9 mouse cellular contexts compared by ENCODE assay signal in the genomic region with DNA sequence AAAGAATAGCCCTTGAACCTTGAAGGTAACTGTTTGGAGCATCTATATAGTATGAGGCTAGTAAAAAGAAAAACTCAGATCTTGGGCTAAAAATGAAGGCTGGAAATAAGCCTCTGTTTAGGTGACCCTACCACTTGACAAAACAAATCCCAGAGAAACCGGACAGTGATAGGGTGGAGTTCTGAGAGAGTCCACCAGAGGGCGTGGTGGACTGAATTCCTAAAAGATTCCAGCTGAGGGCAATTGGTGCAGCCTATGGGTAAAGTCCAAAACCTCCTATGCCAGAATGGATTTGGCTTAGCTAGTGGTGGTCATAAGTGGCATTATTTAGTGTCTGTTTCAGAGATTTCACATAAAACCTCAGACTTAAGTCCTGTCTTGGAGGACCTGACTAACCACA. TPM values are rescaled to one million over a fixed set of nuclear protein-coding genes. Genes with fewer than 3 reads are reported as not detected.
DNase-seq lines count a peak whose midpoint lies in the region; ATAC-seq and TF ChIP-seq lines count a peak whose summit lies in the region.
"Had no signal": no experiment of that assay in that cellular context is flagged by ENCODE, and none has a peak within 500 bp of the region (broad histone marks: within the 10 kb centered on the region; RNA-seq: fewer than 3 reads in every experiment).

No protein-coding gene starts in this region.

- no peak for TF ChIP-seq POLR2A in bone marrow macrophage, adult 2 months (IDR thresholded peaks at IDR 0.05; ENCODE audit: borderline replicate concordance, low read depth, low read length)

- H3K36me3 ChIP-seq in forebrain, embryonic 10.5 days (replicated peaks): no peaks in the 10 kb centered on the region
- no peaks in the 10 kb centered on the region for H3K36me3 ChIP-seq in forebrain, embryonic 13.5 days (ENCODE audit: poor library complexity, severe bottlenecking)
- no peaks in the 10 kb centered on the region for H3K36me3 ChIP-seq in midbrain, embryonic 11.5 days (ENCODE audit: control insufficient read depth, insufficient read depth, low read length)
- H3K36me3 ChIP-seq in midbrain, embryonic 13.5 days: no peaks in the 10 kb centered on the region

- no peak overlapping the region for H3K4me3 ChIP-seq in forebrain, embryonic 10.5 days
- H3K4me3 ChIP-seq in forebrain, embryonic 13.5 days: no peak overlapping the region
- no peak overlapping the region for H3K4me3 ChIP-seq in midbrain, embryonic 11.5 days (ENCODE audit: low read depth, low read length)
- no peak overlapping the region for H3K4me3 ChIP-seq in midbrain, embryonic 13.5 days (replicated peaks)
- H3K4me3 ChIP-seq in bone marrow macrophage, adult 2 months (ENCODE audit: insufficient read depth, low read length): no peak overlapping the region

- H3K4me2 ChIP-seq in forebrain, embryonic 13.5 days: no peak overlapping the region
- H3K4me2 ChIP-seq in midbrain, embryonic 11.5 days: no peak overlapping the region
- H3K4me2 ChIP-seq in midbrain, embryonic 13.5 days (replicated peaks): no peak overlapping the region

- peaks cover 4% of the 10 kb centered on the region; the same call in 1 of the 2 replicates for H3K4me1 ChIP-seq in forebrain, embryonic 10.5 days
- H3K4me1 ChIP-seq in forebrain, embryonic 13.5 days: peaks cover 4% of the 10 kb centered on the region; the same call in 1 of the 2 replicates
- H3K4me1 ChIP-seq in midbrain, embryonic 11.5 days (ENCODE audit: control insufficient read depth, insufficient read depth, low read length): no peaks in the 10 kb centered on the region
- H3K4me1 ChIP-seq in midbrain, embryonic 13.5 days (replicated peaks): 0 out of 2 replicates have a peak, but pooled peaks cover 2% of the 10 kb centered on the region
- H3K4me1 ChIP-seq in bone marrow macrophage, adult 2 months (ENCODE audit: control insufficient read depth, insufficient read depth, low read length): no peaks in the 10 kb centered on the region

- H3K9ac ChIP-seq in forebrain, embryonic 13.5 days: no peak overlapping the region
- H3K9ac ChIP-seq in midbrain, embryonic 11.5 days (ENCODE audit: low read length): no peak overlapping the region
- no peak overlapping the region for H3K9ac ChIP-seq in midbrain, embryonic 13.5 days (replicated peaks)

- peak; percentile 32; the same call in 1 of the 2 replicates for TF ChIP-seq CTCF in bone marrow macrophage, adult 2 months (IDR thresholded peaks at IDR 0.05; ENCODE audit: low read depth, low read length)

- no peaks in the 10 kb centered on the region for H3K27me3 ChIP-seq in forebrain, embryonic 10.5 days (ENCODE audit: poor library complexity, severe bottlenecking)
- H3K27me3 ChIP-seq in forebrain, embryonic 13.5 days: no peaks in the 10 kb centered on the region
- no peaks in the 10 kb centered on the region for H3K27me3 ChIP-seq in midbrain, embryonic 11.5 days (ENCODE audit: control insufficient read depth, insufficient read depth, low read length)
- no peaks in the 10 kb centered on the region for H3K27me3 ChIP-seq in midbrain, embryonic 13.5 days

- no peak overlapping the region for H3K27ac ChIP-seq in forebrain, embryonic 10.5 days
- H3K27ac ChIP-seq in forebrain, embryonic 13.5 days: no peak overlapping the region
- no peak overlapping the region for H3K27ac ChIP-seq in midbrain, embryonic 11.5 days (ENCODE audit: low read depth, low read length)
- no peak overlapping the region for H3K27ac ChIP-seq in midbrain, embryonic 13.5 days
- no peak overlapping the region for H3K27ac ChIP-seq in bone marrow macrophage, adult 2 months (ENCODE audit: insufficient read depth, low read depth, low read length)

- ATAC-seq in forebrain, embryonic 13.5 days: no peak
- ATAC-seq in midbrain, embryonic 11.5 days (ENCODE audit: low FRiP score): no peak
- ATAC-seq in midbrain, embryonic 13.5 days: no peak

- peak; percentile 37 for DNase-seq in forebrain, embryonic 10.5 days (ENCODE audit: extremely low spot score, low spot score)
- DNase-seq in midbrain, embryonic 11.5 days (ENCODE audit: low spot score, missing footprints): peak; percentile 93
- peak; percentile 9 to 41 for DNase-seq in frontal cortex, postnatal 14 days (ENCODE audit: low spot score in 2 of 2)
- peak; percentile 9 for DNase-seq in lung, postnatal 14 days
- no peak for DNase-seq in gastrocnemius, postnatal 25 days

- WGBS in forebrain, embryonic 10.5 days: 25% methylated on average over 2 of the region's 2 CpGs
- WGBS in forebrain, embryonic 13.5 days: 22% methylated on average over 2 of the region's 2 CpGs
- WGBS in midbrain, embryonic 11.5 days: 13% methylated on average over 2 of the region's 2 CpGs
- 20% methylated on average over 2 of the region's 2 CpGs for WGBS in midbrain, embryonic 13.5 days

- no peaks in the 10 kb centered on the region for H3K9me3 ChIP-seq in forebrain, embryonic 10.5 days
- no peaks in the 10 kb centered on the region for H3K9me3 ChIP-seq in forebrain, embryonic 13.5 days (replicated peaks)
- H3K9me3 ChIP-seq in midbrain, embryonic 11.5 days (ENCODE audit: control insufficient read depth, low read length): no peaks in the 10 kb centered on the region
- H3K9me3 ChIP-seq in midbrain, embryonic 13.5 days: no peaks in the 10 kb centered on the region

RNA-seq across cellular contexts. Expression of gene Glra1, which starts 36.9 kb away (rescaled TPM):
- not detected in 2 replicates for polyA plus RNA-seq in forebrain, embryonic 10.5 days (2016; fragmentation: Nextera tagmentation; extraction: Ambion mirVana)
- not detected in 2 replicates for polyA plus RNA-seq in forebrain, embryonic 13.5 days (2015; fragmentation: Nextera tagmentation; extraction: Ambion mirVana)
- 0.07 TPM in 1 of 2 replicates, not detected in the other for polyA plus RNA-seq in midbrain, embryonic 11.5 days (2014; fragmentation: Nextera tagmentation; extraction: Ambion mirVana)
- 0.22 and 0.23 TPM in 2 replicates for polyA plus RNA-seq in midbrain, embryonic 13.5 days (2015; fragmentation: Nextera tagmentation; extraction: Ambion mirVana)
- polyA plus RNA-seq in bone marrow macrophage, adult 2 months (2012; ENCODE audit: insufficient read depth, insufficient read length, missing spikeins): not detected in 2 replicates
- not detected for total RNA-seq in gastrocnemius, postnatal 25 days (2021)
- polyA plus RNA-seq: heart, embryonic 14.5 days had no signal
